Comparison of ENCODE assay signal across 18 mouse cellular contexts in the genomic region with DNA sequence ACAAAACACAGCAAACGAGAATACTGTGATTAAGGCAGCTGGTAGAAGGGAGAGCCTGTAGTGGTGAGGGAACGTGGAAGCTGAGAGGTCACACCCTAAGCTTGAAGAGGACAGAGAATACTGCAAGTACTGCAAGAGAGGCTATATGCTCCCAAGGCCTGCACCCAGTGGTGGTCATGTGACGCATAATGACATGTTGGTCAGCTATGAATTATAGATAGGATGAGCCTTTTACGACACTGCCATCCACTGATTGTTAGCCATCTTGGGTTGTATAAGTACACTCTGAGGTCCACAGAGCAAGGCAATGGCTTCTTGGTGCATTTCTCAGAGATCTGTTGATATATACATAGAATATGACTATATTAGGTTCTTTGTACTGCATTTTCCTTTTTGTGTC.
"Had no signal": no experiment of that assay in that cellular context is flagged by ENCODE, and none has a peak within 500 bp of the region (broad histone marks: within the 10 kb centered on the region; RNA-seq: fewer than 3 reads in every experiment).

No protein-coding gene starts in this region.

- H3K4me3 ChIP-seq: liver, embryonic 15.5 days; lung, embryonic 15.5 days; megakaryocyte, embryonic 14.5 days; midbrain, embryonic 13.5 days; midbrain, embryonic 15.5 days; neural tube, embryonic 12.5 days; stomach, embryonic 15.5 days had no signal

- H3K27ac ChIP-seq: liver, embryonic 15.5 days; lung, embryonic 15.5 days; macrophage; midbrain, embryonic 13.5 days; midbrain, embryonic 15.5 days; neural tube, embryonic 12.5 days; stomach, embryonic 15.5 days; stomach, postnatal 0 days had no signal

- H3K4me1 ChIP-seq: lung, embryonic 15.5 days; midbrain, embryonic 13.5 days; midbrain, embryonic 15.5 days; neural tube, embryonic 12.5 days; stomach, embryonic 15.5 days had no signal

- H3K27me3 ChIP-seq: liver, embryonic 15.5 days; lung, embryonic 15.5 days; megakaryocyte, embryonic 14.5 days; midbrain, embryonic 13.5 days; midbrain, embryonic 15.5 days; neural tube, embryonic 12.5 days; stomach, embryonic 15.5 days had no signal

- H3K9me3 ChIP-seq: liver, embryonic 15.5 days; lung, embryonic 15.5 days; megakaryocyte, embryonic 14.5 days; midbrain, embryonic 13.5 days; midbrain, embryonic 15.5 days; neural tube, embryonic 12.5 days; stomach, embryonic 15.5 days had no signal

- ATAC-seq: liver, postnatal 0 days; lung, postnatal 0 days; midbrain, embryonic 13.5 days; midbrain, embryonic 15.5 days had no signal

- H3K4me2 ChIP-seq: liver, embryonic 15.5 days; lung, embryonic 15.5 days; midbrain, embryonic 11.5 days; midbrain, embryonic 13.5 days; midbrain, embryonic 15.5 days; neural tube, embryonic 12.5 days; stomach, embryonic 15.5 days had no signal

- DNase-seq: liver, postnatal 0 days; lung, adult 2 months; lung, postnatal 14 days; lung, postnatal 36 days; right cerebral cortex, postnatal 14 days; thymus, postnatal 14 days; thymus, postnatal 36 days had no signal

- H3K9ac ChIP-seq: liver, embryonic 15.5 days; liver, postnatal 0 days; lung, embryonic 15.5 days; midbrain, embryonic 13.5 days; midbrain, embryonic 15.5 days; neural tube, embryonic 12.5 days; stomach, embryonic 15.5 days had no signal
